Mouse (Mus musculus): ENCODE results near the gene Ifit2. TPM values are rescaled to one million over a fixed set of nuclear protein-coding genes. Genes with fewer than 3 reads are reported as not detected.

The Ifit2 gene
- polyA plus RNA-seq (2015; fragmentation: Nextera tagmentation; extraction: Ambion mirVana): 6.8 and 7.2 TPM in 2 replicates

- whole genome bisulfite sequencing: under 1% methylated on average over 22 of the region's 22 CpGs
- Histone ChIP-seq H3K9ac (peak within 1 kb of the TSS; percentile 35), H3K9me3 (no peaks in the 10 kb centered on the region), H3K27ac (peak within 1 kb of the TSS; percentile 75), H3K36me3 (replicated peaks) (no peaks in the 10 kb centered on the region), H3K27me3 (replicated peaks) (no peaks in the 10 kb centered on the region), H3K4me1 (peaks cover 7% of the 10 kb centered on the region), H3K4me2 (peak within 1 kb of the TSS; percentile 69), H3K4me3 (peak within 1 kb of the TSS; percentile 45)
- peak; percentile 98 for ATAC-seq (replicated peaks)
Observed at GRCm38 (mm10) chr19:34550534-34551223, at the start of gene Ifit2. TSS of gene Ifit2 (plus strand) at chr19:34550694.

GRCm38 (mm10) chr19:34500763-34501162, 49.7 kb upstream of the Ifit2 start:
- Histone ChIP-seq H3K9me3 (no peaks in the 10 kb centered on the region), H3K4me1 (no peaks in the 10 kb centered on the region), H3K27ac (no peak overlapping the region), H3K9ac (no peak overlapping the region), H3K4me2 (no peak overlapping the region), H3K4me3 (no peak overlapping the region), H3K27me3 (replicated peaks) (no peaks in the 10 kb centered on the region), H3K36me3 (replicated peaks) (peaks cover 2% of the 10 kb centered on the region; the same call in 1 of the 2 replicates)
- 49% methylated on average over 4 of the region's 4 CpGs for WGBS
- 0 out of 2 replicates have a peak, but pooled peaks have one; percentile 39 for ATAC-seq (replicated peaks)

DNA sequence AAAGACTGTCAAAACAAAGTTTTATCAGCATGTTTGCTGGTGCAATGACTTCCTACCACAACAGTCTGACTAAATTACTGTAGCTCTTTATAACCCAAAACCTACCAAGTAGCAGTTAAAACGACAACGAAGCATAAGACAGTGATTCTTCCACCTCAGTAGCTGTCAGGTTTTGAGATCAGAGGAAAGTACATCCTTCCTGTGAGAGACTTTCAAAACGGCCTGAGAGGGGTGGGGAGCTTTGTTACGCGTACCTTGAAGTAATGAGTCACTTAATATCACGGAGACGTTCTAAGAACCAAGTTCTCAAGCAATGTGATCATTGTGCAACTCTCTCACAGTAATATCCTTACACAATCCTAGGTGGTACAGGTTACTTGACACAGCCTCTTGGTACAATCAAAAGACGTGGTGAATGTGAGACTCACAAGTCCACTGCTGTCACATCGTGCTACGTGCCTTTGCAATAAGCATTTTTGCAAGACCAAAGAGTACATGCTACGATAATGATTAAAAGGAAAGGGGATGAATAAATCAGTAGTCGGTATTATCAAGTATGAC, 45.3 kb upstream of the Ifit2 start:
- Histone ChIP-seq H3K27ac (no peak overlapping the region), H3K36me3 (replicated peaks) (peaks cover 3% of the 10 kb centered on the region; the same call in 1 of the 2 replicates), H3K4me1 (no peaks in the 10 kb centered on the region), H3K4me3 (no peak overlapping the region), H3K4me2 (no peak overlapping the region), H3K27me3 (replicated peaks) (no peaks in the 10 kb centered on the region), H3K9me3 (no peaks in the 10 kb centered on the region), H3K9ac (no peak overlapping the region)
- ATAC-seq (replicated peaks): no peak
- 92% methylated on average over 12 of the region's 12 CpGs for WGBS

DNA sequence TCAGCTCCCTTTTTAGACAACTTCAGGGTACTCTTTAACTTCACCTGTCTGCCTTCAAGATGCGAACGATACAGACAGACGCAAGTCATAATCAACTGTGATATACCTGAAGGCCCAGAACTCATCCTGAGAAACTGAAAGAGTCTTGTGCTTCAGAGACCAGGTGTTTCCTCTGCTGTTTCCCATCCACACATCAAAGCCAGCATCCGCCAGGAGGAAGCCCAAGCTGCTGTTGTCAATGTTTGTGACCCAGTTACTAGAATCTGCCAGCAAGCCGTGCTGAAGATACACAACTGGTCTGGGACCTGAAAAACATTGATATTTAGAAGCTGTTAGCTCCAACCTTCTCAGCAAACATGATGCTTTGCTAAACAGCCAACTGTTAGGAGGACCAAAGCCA, 39.8 kb upstream of the Ifit2 start:
- whole genome bisulfite sequencing: 92% methylated on average over 5 of the region's 5 CpGs
- Histone ChIP-seq H3K9me3 (no peaks in the 10 kb centered on the region), H3K4me2 (no peak overlapping the region), H3K9ac (no peak overlapping the region), H3K4me1 (no peaks in the 10 kb centered on the region), H3K27ac (no peak overlapping the region), H3K27me3 (replicated peaks) (no peaks in the 10 kb centered on the region), H3K36me3 (replicated peaks) (0 out of 2 replicates have a peak, but pooled peaks cover 2% of the 10 kb centered on the region), H3K4me3 (no peak overlapping the region)
- no peak for ATAC-seq (replicated peaks)

DNA sequence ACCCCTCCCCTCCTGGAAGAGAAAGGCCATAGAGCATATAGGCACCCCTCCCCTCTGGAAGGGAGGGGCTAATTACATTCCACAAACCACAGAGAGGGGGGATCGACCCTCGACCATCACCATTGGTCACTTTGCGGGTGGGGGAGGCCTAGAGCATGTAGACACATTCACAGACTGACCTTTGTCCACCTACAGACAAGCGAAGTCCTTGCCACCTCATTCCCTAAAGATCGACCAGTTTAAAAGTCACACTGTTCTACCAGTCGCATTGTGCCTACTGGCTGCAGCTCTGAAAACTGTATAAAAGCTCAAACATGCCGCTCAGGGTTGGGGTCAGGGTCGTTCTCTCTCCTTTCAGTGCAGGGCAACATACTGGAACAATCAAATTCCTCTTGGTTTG, 39.0 kb upstream of the Ifit2 start:
- Histone ChIP-seq H3K9ac (no peak overlapping the region), H3K36me3 (replicated peaks) (no peaks in the 10 kb centered on the region), H3K4me2 (no peak overlapping the region), H3K27me3 (replicated peaks) (no peaks in the 10 kb centered on the region), H3K4me1 (no peaks in the 10 kb centered on the region), H3K9me3 (no peaks in the 10 kb centered on the region), H3K27ac (no peak overlapping the region), H3K4me3 (no peak overlapping the region)
- no peak for ATAC-seq (replicated peaks)
- 82% methylated on average over 8 of the region's 8 CpGs for WGBS

DNA sequence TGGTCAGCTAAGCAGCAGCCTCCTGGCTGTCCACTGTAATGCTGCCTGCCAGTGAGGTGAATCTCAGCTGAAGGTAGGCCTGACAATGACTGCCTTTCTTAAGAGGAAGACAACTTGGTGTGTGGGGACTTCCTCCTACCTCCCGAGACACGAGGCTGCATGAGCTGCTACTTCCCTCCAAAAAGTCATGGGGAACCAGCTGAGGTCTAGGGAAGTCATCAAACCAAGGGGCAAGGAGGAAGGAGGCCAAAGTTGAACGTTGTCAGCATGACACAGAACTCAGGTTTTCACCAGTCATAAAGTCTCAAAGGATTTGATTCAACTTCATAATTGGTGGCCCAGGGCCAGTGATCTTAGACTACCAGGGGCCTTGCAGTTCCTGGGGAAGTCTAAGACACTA, 34.8 kb upstream of the Ifit2 start:
- Histone ChIP-seq H3K36me3 (replicated peaks) (no peaks in the 10 kb centered on the region), H3K9me3 (no peaks in the 10 kb centered on the region), H3K9ac (no peak overlapping the region), H3K4me2 (no peak overlapping the region), H3K27ac (no peak overlapping the region), H3K27me3 (replicated peaks) (no peaks in the 10 kb centered on the region), H3K4me1 (no peaks in the 10 kb centered on the region), H3K4me3 (no peak overlapping the region)
- ATAC-seq (replicated peaks): no peak
- 84% methylated on average over 3 of the region's 3 CpGs for WGBS

GRCm38 (mm10) chr19:34516346-34516745, 34.1 kb upstream of the Ifit2 start:
- no peaks in the 10 kb centered on the region for H3K4me1 ChIP-seq
- no peak for ATAC-seq (replicated peaks)
- H3K9me3 ChIP-seq: no peaks in the 10 kb centered on the region
- no peaks in the 10 kb centered on the region for H3K36me3 ChIP-seq (replicated peaks)
- no peak overlapping the region for H3K27ac ChIP-seq
- H3K27me3 ChIP-seq (replicated peaks): no peaks in the 10 kb centered on the region
- no peak overlapping the region for H3K9ac ChIP-seq
- no peak overlapping the region for H3K4me3 ChIP-seq
- H3K4me2 ChIP-seq: no peak overlapping the region
- 94% methylated on average over 2 of the region's 2 CpGs for WGBS

GRCm38 (mm10) chr19:34517197-34517596, 33.3 kb upstream of the Ifit2 start:
- H3K9me3 ChIP-seq: no peaks in the 10 kb centered on the region
- no peak overlapping the region for H3K9ac ChIP-seq
- no peak for ATAC-seq (replicated peaks)
- H3K36me3 ChIP-seq (replicated peaks): no peaks in the 10 kb centered on the region
- no peak overlapping the region for H3K27ac ChIP-seq
- no peaks in the 10 kb centered on the region for H3K27me3 ChIP-seq (replicated peaks)
- WGBS: 94% methylated on average over 3 of the region's 3 CpGs
- no peak overlapping the region for H3K4me2 ChIP-seq
- no peak overlapping the region for H3K4me3 ChIP-seq
- no peaks in the 10 kb centered on the region for H3K4me1 ChIP-seq

GRCm38 (mm10) chr19:34517812-34518594, 32.5 kb upstream of the Ifit2 start:
- 93% methylated on average over 13 of the region's 13 CpGs for WGBS
- Histone ChIP-seq H3K4me2 (no peak overlapping the region), H3K9ac (no peak overlapping the region), H3K4me3 (no peak overlapping the region), H3K4me1 (no peaks in the 10 kb centered on the region), H3K36me3 (replicated peaks) (no peaks in the 10 kb centered on the region), H3K27me3 (replicated peaks) (no peaks in the 10 kb centered on the region), H3K27ac (no peak overlapping the region), H3K9me3 (no peaks in the 10 kb centered on the region)
- ATAC-seq (replicated peaks): no peak

DNA sequence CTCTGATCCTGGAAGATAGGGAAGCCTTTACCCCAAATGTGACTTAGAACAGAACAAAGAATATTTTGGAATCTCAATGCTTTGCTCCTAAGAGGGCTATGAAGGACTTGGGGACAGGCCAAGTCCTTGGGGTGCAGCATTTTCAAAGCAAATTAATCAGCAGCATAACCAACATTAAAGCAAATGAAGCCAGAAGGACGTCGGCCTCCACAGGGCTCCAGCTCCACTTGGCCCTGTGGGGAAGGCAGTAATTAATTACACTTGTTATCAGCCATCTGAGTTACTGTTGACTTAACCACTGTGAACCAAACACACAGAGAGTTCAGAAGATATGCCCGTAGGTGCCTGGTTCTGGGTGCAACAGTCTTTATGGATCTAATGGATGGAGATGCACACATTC, 31.7 kb upstream of the Ifit2 start:
- Histone ChIP-seq H3K27me3 (replicated peaks) (no peaks in the 10 kb centered on the region), H3K4me2 (no peak overlapping the region), H3K36me3 (replicated peaks) (no peaks in the 10 kb centered on the region), H3K4me1 (no peaks in the 10 kb centered on the region), H3K9ac (no peak overlapping the region), H3K9me3 (no peaks in the 10 kb centered on the region), H3K4me3 (no peak overlapping the region), H3K27ac (no peak overlapping the region)
- 73% methylated on average over 3 of the region's 3 CpGs for WGBS
- ATAC-seq (replicated peaks): no peak

- H3K9me3 ChIP-seq: no peaks in the 10 kb centered on the region
- H3K4me2 ChIP-seq: no peak overlapping the region
- no peaks in the 10 kb centered on the region for H3K4me1 ChIP-seq
- 85% methylated on average over 3 of the region's 3 CpGs for WGBS
- no peaks in the 10 kb centered on the region for H3K27me3 ChIP-seq (replicated peaks)
- ATAC-seq (replicated peaks): no peak
- H3K36me3 ChIP-seq (replicated peaks): no peaks in the 10 kb centered on the region
- no peak overlapping the region for H3K4me3 ChIP-seq
- H3K27ac ChIP-seq: no peak overlapping the region
- no peak overlapping the region for H3K9ac ChIP-seq
Observed at GRCm38 (mm10) chr19:34519646-34520045, 30.8 kb upstream of the Ifit2 start.

DNA sequence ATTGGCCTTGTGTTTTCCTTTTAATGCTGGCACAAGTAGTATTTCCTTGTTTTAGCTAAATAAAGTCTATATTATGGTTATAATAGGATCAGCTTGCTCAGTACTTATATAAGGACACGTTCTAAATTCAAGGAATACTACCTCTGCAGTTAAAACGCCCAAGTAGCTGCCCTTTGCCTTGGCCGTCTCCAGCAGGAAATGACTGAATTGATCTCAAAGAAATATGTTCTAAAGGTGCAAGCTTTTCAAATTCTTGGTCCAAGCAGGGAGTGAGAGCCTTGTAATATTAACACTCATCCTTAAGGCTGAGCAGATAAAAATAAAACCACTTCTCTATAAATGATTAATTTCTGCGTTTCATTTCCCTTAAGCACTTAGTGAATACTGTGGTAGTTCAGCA, 30.4 kb upstream of the Ifit2 start:
- Histone ChIP-seq H3K4me1 (no peaks in the 10 kb centered on the region), H3K27ac (no peak overlapping the region), H3K27me3 (replicated peaks) (no peaks in the 10 kb centered on the region), H3K36me3 (replicated peaks) (no peaks in the 10 kb centered on the region), H3K4me2 (no peak overlapping the region), H3K9me3 (no peaks in the 10 kb centered on the region), H3K9ac (no peak overlapping the region), H3K4me3 (no peak overlapping the region)
- ATAC-seq (replicated peaks): no peak
- WGBS: 87% methylated on average over 4 of the region's 4 CpGs

Data from midbrain, embryonic 15.5 days (tissue).